In the genomic region with DNA sequence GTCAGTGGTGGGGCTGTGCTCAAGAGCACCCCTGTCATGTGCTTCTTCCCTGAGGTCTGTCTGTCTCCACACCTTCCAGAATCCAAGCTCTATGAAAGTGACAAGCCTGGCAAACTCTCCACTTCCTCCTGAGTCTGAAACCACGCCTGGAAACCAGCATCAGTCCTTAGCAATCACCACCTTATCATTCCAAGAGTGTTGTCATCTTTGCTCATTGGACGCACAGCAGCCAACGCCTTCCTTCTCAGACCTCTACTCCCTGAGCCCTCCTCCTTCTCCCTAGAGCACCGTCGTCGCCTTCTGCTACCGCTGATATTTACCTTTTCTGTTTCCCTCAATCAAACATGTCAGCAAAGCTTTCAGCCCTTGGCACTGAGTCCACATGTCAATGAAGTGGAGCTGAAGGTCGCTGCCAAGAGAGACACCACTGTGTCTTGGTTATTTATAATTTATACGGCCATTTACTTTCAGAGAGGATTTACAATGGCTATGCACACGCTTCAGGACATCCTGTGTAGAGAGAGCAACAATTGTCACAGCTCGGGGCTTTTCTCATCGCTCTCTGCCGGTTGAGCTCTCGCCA, we compare ENCODE assay signal across 1 mouse cellular context.
TF ChIP-seq lines count a peak whose summit lies in the region.

No protein-coding gene starts in this region.

TF ChIP-seq in MEL, 35 proteins besides CTCF, POLR2A, EP300 and RAD21 (continued from another document):
- TF ChIP-seq UBTF (IDR thresholded peaks at IDR 0.05; ENCODE audit: borderline replicate concordance, insufficient read depth, low read depth, low read length) (0 out of 2 replicates have a peak, but pooled peaks have one; percentile 45), USF1 (IDR thresholded peaks at IDR 0.05; ENCODE audit: low read depth, low read length) (peak; percentile 50; the same call in 1 of the 2 replicates), ZMIZ1 (IDR thresholded peaks at IDR 0.05; ENCODE audit: low read depth, low read length) (no peak), JUND (IDR thresholded peaks at IDR 0.05; ENCODE audit: low read depth, low read length) (no peak)
TF ChIP-seq in MEL: peak in this region for 12.
